Mouse (Mus musculus): ENCODE measurements around the gene Ctc1.

DNA sequence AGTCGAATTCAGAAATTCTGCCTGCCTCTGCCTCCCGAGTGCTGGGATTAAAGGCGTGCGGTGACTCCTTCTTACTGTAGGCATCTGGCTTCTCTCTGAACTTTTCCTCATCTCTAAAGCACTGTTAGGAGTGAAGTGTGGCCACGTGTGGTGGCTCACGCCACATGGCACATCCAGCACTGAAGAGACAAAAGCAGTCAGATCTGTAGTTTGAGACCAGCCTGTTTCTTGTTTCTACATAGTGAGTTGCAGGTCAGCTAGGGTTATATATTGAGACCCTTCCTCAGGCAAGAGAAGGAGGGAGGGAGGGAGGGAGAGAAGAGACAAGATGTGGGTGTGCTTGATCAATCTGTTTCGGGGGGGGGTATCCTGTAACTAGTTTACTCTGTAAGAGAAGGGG is 40.6 kb upstream of the Ctc1 start, which contains the start of gene Rangrf:
- TF ChIP-seq CTCF (IDR thresholded peaks at IDR 0.05; ENCODE audit: control insufficient read depth, insufficient read depth, low read length) (no peak), POLR2A (IDR thresholded peaks at IDR 0.05; ENCODE audit: borderline replicate concordance, control insufficient read depth, low read depth, low read length) (no peak)
